Mouse (Mus musculus) c-Kit-negative CD71-positive TER-119-positive erythroid progenitor cells, embryonic 14.5 days (primary cell): ENCODE data around the gene Tiam2.

ENCODE experiments used
- DNase-seq: peaks from one replicate; pipeline ENCODE4 v3.0.0-alpha.2; 2013; ENCODE audit warnings: low read depth, low spot score

The Tiam2 gene

GRCm38 (mm10) chr17:3558356-3558870 is 232.0 kb downstream of the Tiam2 start:
- no peak for DNase-seq

GRCm38 (mm10) chr17:3560534-3560933 is 234.2 kb downstream of the Tiam2 start:
- DNase-seq, result no peak

- no peak for DNase-seq
These were observed 236.0 kb downstream of the Tiam2 start for GRCm38 (mm10) chr17:3562405-3562804.

- no peak for DNase-seq
These were observed 244.5 kb downstream of the Tiam2 start for GRCm38 (mm10) chr17:3570876-3571275.
